Mouse (Mus musculus) left cerebral cortex, postnatal 4 days (tissue): ENCODE data around the gene Greb1. TPM values are rescaled to one million over a fixed set of nuclear protein-coding genes. Genes with fewer than 3 reads are reported as not detected.
A peak's percentile ranks its signal among the peaks of the same experiment; 100 is the strongest.

Experiments used
- DNase-seq: peaks from one replicate; pipeline ENCODE4 v3.0.0-alpha.2; 2022
- intact Hi-C: fragments of 180-260 bp; cut with DNase I; formaldehyde crosslinking; loops from one replicate; pipeline ENCODE4 v1.15.1; 2025
- total RNA-seq, 2 experiments: library from RNA; stranded (reverse); gene quantifications; 2 replicates each; pipeline ENCODE4 v1.2.3; 2021

Gene Greb1
- total RNA-seq, 2 experiments from 2014 or later, result 0.84 to 0.97 TPM

- no peak for DNase-seq
Observed at GRCm38 (mm10) chr12:16808045-16808444, 7.4 kb upstream of the Greb1 start.

DNA sequence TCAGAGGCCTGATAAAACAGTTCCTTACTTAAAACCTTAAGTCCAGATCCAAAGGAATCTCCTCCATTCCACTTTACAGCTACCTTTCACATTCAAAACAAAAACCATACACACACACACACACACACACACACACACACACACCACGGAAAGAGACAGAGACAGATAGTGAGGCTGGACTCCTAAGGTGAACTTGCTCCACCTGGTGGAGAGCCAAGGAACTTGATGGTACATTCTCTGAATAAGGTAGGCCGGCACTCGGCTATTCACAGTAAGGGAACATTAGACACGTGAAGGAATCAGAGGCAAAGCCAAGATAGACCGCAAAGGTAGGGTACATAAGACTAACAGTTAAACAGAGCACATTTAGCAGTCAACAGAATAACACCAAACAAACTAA, 4.8 kb upstream of the Greb1 start:
- peak; percentile 84 for DNase-seq
- intact Hi-C loops, result loop anchor here (2.0 to 5.0 kb wide), 3 partner anchors 89 to 452 kb away; no protein-coding TSS in a partner anchor

More at GRCm38 (mm10) chr12:16808045-16808444, 7.4 kb upstream of the Greb1 start:
- intact Hi-C loops, result loop anchor here (5.0 kb wide), 2 partner anchors 241 to 449 kb away; no protein-coding TSS in a partner anchor

- intact Hi-C loops, result loop anchor here (2.0 kb wide), 1 partner anchor 87 kb away; no protein-coding TSS in a partner anchor
- no peak for DNase-seq
Observed at GRCm38 (mm10) chr12:16803956-16804430, 3.3 kb upstream of the Greb1 start.

- intact Hi-C loops, result no loop called here
Observed at GRCm38 (mm10) chr12:16803237-16803955, 2.7 kb upstream of the Greb1 start.

DNA sequence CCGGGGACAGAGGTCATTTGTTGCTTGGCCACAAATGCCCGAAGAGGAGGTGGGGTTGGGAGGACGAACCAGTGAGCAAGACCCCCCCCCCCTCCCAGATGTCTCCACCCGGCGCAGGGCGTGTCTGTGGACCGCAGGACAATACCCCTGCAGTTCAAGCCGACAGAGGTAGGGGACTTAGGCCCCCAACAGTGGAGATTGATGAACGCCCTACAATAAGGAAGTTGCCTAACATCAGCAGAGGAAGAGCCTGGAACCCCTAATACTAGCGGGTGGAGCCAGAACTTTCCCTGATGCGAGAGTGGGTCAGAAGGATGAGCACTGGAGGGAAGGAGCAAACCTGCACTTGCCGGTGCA, 251 bp upstream of the Greb1 start:
- intact Hi-C loops, result no loop called here
- DNase-seq, result no peak

More at GRCm38 (mm10) chr12:16803237-16803955, 2.7 kb upstream of the Greb1 start:
- DNase-seq, result no peak

- DNase-seq, result no peak
- intact Hi-C loops, result no loop called here
Observed at GRCm38 (mm10) chr12:16799928-16800258, 793 bp downstream of the Greb1 start.

DNA sequence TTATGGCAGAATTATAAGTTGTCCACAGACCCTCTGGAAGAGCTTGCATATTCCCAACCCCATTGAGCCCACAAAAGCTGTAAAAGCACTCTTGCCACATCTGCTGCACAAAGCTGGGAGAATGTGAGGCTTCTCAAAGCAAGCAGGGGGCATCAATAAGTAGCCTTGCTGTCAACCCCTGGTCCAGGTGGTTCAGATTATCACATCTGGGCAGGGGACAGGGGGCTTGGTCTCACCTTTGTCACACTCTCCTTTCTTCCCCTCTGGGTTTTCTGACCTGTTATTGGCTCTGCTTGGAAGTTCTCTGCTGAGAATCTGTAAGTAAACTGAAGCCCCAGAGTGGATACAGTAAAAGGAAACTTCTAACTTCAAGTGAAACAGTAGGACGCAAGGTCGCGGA, 1.8 kb downstream of the Greb1 start:
- intact Hi-C loops, result no loop called here

GRCm38 (mm10) chr12:16795781-16796180, 4.9 kb downstream of the Greb1 start:
- intact Hi-C loops, result no loop called here
- no peak for DNase-seq

More for the DNA sequence above, 1.8 kb downstream of the Greb1 start:
- no peak for DNase-seq

- DNase-seq, result no peak
- intact Hi-C loops, result no loop called here
Observed at GRCm38 (mm10) chr12:16793371-16793770, 7.3 kb downstream of the Greb1 start.

DNA sequence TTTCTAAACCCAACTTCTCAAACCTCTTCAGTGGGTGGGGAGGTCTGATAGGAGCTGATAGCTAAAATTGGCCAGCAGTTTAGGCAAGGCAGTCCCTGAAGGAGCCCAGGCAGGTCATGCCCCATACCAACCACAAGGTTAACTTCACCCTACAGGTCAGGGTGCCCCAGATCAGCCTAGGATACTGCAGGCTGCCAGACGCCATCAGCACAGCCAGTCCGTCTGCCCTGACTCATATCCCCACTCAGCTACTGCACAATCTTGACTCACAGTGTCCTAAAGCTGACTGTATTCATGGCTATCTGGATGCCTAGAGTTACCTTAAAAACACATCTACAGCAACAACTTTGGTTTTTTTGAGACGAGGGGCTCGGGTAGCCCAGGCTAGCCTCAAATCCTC, 10.2 kb downstream of the Greb1 start:
- intact Hi-C loops, result no loop called here
- no peak for DNase-seq

- no peak for DNase-seq
- intact Hi-C loops, result no loop called here
Observed at GRCm38 (mm10) chr12:16789756-16790155, 10.9 kb downstream of the Greb1 start.

- intact Hi-C loops, result no loop called here
- DNase-seq, result no peak
Observed at GRCm38 (mm10) chr12:16789199-16789598, 11.5 kb downstream of the Greb1 start.

DNA sequence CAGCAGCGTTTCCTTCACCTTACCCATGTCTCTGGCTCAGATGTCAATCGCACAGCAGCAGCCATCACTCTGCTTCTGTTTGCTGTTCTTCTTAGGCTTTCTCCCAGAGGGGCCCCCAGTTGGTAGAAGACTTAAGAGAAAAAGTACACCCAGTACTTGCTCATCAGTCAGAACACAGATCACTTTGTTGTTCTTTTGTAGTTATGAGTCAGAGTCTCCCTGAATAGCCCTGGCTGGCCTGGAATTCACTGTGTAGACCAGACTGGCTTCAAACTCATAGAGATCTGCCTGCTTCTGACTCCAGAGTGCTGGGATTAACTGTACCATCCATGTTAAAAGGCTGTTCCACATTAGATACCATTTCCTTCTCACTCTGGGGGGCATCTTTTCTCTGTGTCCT, 12.1 kb downstream of the Greb1 start:
- no peak for DNase-seq
- intact Hi-C loops, result no loop called here

DNA sequence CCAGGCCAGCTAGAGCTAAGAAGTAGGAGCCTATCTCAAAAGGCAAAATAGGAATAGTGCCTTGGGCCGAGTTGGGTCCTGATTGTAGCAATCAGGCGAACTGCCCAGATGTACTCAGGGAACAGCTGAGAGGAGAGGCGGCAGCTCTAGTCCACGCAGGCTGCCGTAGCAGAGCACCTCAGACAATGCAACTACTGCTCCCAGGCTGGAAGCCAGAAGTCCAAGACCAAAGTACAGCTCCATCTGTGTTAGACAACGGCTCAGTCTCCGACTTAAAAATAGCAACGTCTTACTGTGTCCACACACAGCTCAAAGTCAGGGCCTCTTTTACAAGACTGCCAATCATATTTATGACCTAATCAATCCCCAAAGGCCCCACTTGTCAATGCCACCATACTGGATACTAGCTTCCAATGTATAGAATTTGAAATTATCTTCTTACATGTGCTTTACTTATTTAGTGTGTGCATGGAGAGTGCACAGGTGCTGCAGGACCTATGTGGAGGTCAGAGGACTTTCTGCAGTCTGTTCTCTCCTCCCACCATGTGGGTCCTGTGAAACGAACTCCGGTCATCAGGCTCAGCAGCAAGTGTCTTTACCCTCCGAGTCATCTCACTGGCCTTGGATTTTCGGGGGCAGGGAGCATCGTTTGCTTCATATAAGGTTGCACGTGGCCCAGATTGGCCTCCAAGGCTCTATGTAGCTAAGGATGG, 19.5 kb downstream of the Greb1 start:
- DNase-seq, result no peak

GRCm38 (mm10) chr12:16780320-16780719, 20.4 kb downstream of the Greb1 start:
- intact Hi-C loops, result no loop called here
- DNase-seq, result no peak

More for the DNA sequence above, 19.5 kb downstream of the Greb1 start:
- intact Hi-C loops, result no loop called here

DNA sequence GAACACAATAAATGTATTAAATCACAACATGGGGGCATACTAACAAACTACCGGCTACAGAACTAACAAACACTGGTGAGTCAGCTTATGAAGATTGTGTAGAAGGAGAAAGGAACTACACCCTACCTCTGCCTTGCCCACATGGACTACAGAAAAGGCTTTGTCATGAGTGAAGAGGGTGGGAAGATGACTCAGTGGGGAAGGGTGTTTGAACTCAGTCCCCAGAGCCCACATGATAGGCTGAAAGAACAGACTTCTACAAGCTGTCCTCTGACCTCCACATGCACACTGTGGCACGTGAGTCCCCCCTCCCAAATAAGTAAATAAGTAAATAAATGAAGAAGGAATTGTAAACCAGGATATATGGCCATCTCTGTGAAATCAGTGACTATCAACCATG, 21.5 kb downstream of the Greb1 start:
- DNase-seq, result no peak

GRCm38 (mm10) chr12:16778523-16778922, 22.2 kb downstream of the Greb1 start:
- intact Hi-C loops, result no loop called here

More for the DNA sequence above, 21.5 kb downstream of the Greb1 start:
- intact Hi-C loops, result no loop called here

GRCm38 (mm10) chr12:16775351-16775750, 25.3 kb downstream of the Greb1 start:
- no peak for DNase-seq
- intact Hi-C loops, result no loop called here

More at GRCm38 (mm10) chr12:16778523-16778922, 22.2 kb downstream of the Greb1 start:
- DNase-seq, result no peak

- intact Hi-C loops, result no loop called here
- DNase-seq, result no peak
Observed at GRCm38 (mm10) chr12:16774605-16775004, 26.1 kb downstream of the Greb1 start.

DNA sequence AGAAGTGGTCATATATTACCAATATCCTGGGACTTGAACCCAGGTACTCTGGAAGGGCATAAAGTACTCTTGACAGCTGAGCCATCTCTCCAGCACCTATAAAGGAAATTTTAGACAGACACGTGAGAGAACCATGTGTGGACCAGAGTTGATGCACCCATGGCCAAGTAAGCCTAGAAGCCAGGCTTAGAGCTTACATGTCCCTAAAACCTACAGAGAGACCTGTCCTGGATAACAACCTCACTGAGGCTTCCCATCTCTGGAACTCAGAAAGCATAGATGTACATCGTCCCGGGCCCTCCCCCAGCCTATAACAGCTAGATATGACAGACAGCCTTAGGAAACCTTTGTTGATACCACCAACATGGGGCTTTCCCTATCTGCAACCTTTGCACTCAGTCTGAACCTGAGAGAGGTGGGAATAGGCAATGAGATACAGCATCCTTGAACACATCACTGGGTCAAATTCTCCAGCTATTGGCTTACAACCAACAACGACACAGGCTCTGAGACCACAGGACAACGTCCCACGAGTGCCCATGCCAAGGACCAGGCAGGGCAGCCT, 31.0 kb downstream of the Greb1 start:
- intact Hi-C loops, result no loop called here
- DNase-seq, result no peak

DNA sequence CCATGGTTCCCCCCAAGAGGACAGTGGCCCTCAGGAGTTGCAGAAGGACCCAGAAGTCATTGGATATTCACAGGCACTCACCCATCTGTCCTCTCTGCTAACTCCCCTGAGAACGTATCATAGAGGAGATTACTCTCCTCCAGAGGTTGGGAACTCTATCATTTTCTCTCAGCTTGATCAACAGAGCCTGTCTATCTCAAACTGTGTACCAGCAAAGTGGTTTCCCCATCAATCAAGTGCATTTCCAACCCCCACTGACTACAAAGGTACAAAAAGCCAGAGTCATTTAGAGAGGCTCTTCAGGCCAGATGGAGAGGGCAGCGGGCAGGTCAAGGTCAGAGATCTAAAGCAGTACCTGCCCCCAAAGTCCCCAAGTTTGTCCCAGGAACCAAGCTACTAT, 32.0 kb downstream of the Greb1 start:
- intact Hi-C loops, result no loop called here
- no peak for DNase-seq

- intact Hi-C loops, result no loop called here
- no peak for DNase-seq
Observed at GRCm38 (mm10) chr12:16768251-16768650, 32.4 kb downstream of the Greb1 start.
